Mouse (Mus musculus): ENCODE results near the gene Tph2.

The Tph2 gene

DNA sequence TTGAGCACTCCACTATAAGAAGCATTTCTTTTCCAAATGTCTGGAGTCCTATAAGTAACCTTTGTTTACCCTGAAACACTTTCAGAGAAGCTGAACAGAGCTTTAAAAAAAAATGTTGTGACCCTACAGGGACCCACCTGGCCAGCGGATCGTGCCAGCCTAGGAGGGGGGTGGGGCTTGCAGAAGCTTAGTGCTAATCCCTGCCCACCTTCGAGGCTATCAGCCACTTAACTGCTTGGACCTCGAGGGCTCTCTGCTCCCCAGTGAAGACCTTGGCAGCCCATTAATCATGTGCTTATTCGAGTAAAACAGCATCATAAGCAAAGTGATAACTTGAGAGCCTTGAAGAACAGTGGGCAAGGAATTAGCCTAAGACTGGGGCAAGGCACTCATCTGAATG, 40.3 kb downstream of the Tph2 start:
- ATAC-seq (ENCODE audit: insufficient number of reproducible peaks, low FRiP score, low TSS enrichment): no peak

DNA sequence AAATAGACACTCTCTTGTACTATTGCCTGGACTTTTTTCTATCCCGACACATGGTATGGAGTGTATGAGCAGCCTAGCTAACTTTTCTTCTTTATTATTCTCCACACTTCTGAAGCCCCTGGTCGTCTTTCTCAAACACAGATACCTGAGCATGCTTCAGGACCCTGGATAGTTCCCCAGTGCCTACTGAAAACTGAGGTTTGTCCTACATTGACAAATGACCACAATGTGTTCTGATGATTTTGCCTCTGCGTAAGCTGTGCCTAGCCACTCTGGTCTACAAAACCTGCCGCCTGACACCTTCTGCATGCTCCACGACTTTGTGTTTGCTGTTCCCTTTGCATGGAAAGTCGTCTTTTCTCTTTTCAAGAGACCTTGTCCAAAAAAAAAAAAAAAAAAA, 41.2 kb downstream of the Tph2 start:
- no peak for ATAC-seq (ENCODE audit: insufficient number of reproducible peaks, low FRiP score, low TSS enrichment)

DNA sequence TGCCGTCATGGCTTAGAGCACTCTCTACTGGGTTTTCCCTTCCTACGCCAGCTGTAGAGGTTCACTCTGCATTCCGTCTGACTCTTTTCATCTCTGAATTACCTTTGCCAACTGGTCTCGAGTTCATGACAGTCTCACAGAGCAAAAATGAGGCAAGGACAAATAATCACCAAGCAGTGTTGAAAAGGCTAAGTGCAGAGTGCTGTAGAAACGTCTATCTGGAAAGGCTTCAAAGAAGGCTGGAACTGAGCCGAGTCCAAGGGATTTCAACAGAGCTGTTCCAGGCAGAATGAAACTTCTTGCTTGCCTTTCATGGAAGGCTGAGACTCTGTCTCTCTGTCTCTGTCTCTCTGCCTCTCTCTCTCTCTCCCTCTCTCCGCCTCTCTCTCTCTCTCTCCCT, 47.8 kb downstream of the Tph2 start:
- no peak for ATAC-seq (ENCODE audit: insufficient number of reproducible peaks, low FRiP score, low TSS enrichment)

DNA sequence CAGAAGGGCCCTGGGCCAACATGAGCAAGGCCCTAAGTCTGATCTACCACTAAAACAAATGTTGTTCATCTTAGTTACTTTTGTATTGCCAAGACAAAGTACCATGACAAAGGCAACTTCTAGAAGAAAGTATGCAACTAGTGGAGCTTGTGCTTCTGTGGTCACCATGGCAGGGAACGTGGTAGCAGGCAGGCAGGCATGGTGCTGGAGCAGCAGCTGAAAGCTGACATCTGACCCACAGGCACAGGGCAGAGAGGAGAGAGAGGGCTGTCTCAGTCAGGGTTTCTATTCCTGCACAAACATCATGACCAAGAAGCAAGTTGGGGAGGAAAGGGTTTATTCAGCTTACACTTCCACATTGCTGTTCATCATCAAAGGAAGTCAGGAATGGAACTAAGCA, 56.9 kb downstream of the Tph2 start:
- ATAC-seq (ENCODE audit: insufficient number of reproducible peaks, low FRiP score, low TSS enrichment): no peak

DNA sequence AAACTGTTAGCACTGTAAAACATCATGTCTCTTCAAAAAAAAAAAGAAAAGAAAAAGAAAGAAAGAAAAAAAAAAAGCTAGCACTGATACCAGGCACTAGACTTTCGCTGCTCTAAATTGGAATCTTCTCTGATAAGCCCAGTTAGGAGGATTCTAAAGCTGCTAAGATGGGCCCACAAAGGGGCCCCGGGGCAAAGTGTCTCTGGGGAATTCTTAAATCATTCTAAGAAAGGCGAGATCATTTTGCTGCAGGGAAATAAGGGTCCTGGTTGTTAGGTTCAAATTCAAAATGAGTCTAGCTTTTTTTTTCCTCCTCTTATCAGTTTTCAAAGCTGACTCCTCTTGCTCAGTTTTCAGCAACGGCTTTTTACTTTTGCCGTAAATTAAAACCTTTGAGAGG, 59.3 kb downstream of the Tph2 start:
- no peak for ATAC-seq (ENCODE audit: insufficient number of reproducible peaks, low FRiP score, low TSS enrichment)

DNA sequence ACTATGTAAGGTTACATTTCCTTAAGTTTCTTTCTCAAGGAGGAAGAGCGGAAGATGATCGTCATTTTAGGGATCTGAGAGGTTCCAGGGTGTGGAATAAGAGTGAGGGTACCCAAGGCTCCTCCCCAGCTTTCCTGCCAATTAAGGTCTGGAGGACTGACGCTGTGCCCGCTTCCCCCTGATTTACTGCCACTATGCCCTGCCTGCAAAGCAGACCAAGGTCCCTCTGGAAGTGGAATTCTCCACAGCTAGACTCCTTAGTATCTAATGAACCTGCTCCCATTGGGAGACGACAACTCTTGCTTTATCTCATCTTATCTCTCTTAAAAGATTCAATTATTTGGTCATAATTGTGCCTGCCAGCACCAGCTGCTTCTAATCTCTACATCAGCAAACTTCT, 59.8 kb downstream of the Tph2 start:
- ATAC-seq (ENCODE audit: insufficient number of reproducible peaks, low FRiP score, low TSS enrichment): no peak

DNA sequence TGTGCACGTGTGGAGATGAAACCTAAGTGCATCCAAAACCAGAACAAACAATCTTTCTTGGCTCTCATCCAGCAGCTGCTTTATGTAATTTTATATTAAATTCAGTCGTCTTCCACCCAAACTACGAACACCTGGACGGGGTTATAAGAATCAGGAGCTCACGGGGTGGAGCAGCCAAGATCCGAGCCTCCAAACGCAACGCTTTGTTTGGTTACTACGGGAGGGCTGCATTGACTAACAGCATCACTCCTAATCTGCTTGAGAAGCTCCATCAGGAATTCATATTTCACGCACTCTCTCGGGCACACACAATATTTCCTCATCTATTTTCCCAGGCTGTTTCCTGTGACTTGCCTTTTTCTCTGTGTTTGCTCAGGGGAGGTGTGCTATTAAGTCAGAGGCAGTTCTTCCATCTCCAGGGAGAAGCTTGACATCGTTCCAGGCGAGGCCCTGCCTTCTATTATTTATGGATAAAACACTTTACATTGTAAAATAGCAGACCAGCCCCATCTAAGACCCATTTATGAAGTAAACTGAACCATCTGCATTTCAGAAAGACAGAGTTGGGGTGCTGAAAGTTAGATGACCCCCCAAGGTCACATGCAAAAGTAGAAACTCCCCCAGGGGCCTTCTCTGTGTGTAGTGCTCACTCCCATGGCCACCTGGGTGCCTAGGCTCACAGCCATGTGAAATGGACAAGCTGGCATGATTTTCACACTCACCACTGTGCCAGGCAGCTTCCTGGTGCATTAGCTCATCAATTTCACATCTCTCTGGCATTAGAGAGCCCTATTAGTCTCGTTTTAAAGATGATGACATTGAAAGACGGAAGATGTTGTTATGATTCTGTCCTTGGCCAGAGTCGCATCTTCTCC, 76.9 kb downstream of the Tph2 start:
- no peak for ATAC-seq (ENCODE audit: insufficient number of reproducible peaks, low FRiP score, low TSS enrichment)

DNA sequence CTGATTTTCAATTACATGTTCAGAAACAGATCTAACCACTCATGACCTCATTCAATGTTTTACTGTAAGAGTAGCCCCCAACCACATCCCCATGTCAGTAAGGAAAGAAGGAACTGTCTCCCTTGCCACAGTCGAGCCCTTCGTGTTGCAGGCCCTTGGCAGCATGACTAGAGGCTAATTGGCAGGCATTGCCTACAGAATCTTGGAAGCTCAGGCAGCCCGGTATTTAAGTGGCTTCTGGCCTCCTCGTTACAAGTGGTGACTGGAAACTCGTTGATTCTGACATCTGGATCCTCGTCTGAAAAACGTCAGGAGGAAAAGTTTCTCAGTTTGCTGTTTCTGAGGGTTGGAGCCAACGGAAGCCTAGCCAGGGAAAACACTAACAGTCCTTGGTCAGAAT, 80.6 kb downstream of the Tph2 start:
- no peak for ATAC-seq (ENCODE audit: insufficient number of reproducible peaks, low FRiP score, low TSS enrichment)

DNA sequence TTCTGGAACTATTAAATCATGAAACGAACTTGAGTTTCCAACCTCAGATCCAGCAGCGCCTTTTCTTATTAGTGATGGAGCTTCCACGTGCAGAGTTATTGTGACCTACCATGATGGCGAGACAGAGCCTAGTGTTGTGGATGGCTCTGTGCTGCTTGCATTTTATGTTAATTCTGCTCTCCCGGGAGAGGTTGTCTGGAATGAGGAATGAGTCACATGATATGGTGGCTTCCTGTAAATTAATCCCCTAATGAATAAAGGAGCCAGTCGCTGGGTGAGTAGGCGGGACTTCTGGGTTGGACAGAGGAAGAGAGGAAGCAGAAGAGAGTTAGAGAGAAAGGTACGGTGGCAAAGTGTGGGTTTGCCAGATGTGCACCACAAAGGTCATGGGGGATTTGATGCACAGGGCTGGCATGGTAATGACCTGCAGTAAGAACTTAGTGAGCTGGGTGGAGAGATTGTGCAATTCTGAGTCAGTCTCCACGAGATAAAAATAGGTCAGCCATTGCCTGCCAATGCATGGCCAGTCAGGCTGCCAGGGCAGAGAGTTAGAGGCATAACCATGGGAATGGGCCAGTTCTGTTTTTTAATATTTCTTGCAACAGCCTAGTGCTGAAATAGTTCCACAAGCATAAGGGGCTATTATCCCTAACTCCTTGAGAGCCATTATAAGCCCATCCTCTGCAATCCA, 84.8 kb downstream of the Tph2 start:
- ATAC-seq (ENCODE audit: insufficient number of reproducible peaks, low FRiP score, low TSS enrichment): peak; percentile 82

DNA sequence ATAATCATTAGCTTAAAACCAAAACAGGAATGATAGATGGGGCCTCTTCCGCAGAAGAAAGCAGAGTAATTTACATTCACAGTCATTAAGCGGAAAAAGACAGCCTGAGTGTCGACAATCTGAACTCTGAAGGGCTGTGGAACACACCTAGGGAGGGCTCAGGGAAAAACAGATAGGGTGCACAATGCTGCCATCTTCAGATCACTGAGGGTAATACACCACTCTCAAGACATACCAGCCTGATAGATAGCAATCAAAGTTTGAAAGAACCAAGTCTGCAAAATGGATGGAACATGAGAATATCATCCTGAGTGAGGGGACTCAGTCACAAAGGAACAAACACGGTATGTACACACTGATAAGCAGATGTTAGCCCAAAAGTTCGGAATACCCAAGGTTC, 87.7 kb downstream of the Tph2 start:
- ATAC-seq (ENCODE audit: insufficient number of reproducible peaks, low FRiP score, low TSS enrichment): peak; percentile 80

DNA sequence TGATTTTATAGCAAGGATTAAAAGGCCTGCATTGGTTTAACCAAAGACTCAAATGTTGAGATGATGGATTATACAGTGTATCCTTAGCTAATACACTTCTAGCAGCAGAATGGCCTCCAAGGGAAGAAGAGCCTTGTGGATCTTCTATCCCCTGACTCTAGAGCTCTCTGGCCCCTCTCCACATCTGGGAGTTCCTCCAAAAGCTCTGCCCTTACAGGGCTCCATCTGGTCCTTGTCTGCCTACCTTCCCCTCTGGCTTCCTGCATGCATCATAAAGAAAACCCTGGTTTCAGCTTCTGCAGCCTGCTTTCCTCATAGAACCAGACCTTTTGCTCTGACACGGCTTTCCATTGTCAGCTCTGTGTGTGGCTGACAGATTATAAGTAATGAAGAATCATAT, 88.6 kb downstream of the Tph2 start:
- no peak for ATAC-seq (ENCODE audit: insufficient number of reproducible peaks, low FRiP score, low TSS enrichment)

DNA sequence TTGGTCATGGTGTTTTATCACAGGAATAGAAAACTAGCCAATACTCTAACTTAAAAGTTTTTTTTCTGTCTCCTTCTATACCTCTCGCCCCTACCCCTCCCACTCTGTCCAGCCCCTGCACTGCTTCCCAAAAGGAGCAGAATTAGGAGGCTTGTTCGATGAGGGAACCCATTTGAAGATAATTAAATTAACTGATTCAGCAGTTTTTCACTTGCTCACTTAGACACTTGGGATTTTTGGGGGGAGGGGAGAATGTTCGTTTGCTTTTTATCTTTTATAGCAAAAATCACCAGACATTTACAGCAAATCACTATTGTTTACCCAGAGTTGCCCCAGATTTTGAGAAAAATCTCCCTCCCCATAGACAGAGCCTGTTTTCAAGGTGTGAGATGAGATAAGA, 106.6 kb downstream of the Tph2 start:
- no peak for ATAC-seq (ENCODE audit: insufficient number of reproducible peaks, low FRiP score, low TSS enrichment)

DNA sequence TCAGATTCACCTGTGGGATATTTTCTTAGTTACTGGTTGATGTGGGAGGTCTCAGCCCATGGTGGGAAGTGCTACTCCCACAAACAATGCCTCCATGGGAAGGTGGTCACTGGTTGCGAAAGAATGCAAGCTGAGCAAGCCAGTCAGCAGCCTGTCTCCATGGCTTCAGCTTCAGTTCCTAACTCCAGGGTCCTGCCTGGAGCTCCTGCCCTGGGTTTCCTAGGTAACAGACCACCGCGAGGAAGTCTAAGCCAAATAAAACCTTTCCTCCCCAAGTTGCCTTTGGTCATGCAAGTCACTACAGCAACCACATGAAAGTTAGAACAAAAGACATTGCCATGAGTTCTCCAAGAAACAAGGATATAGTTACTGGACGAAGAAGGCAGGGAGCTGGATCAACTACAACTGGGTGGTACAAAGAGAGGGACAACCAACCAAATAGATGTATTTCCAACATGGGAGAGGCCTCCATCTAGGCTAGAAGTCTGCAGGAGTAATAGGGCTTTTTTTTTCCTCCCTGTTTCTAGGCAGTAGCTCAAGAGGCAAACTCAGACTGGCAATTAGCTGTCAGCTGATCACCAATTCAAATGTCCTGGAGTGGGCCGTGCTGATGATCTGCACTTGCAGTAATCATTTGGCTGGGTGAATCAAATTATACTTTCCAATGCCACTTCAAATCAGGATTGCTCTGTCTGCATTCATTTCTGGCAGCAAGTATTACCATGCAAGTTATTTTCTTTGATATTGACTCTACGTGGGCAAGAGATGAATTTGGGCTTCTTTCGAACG, 115.5 kb downstream of the Tph2 start:
- no peak for ATAC-seq (ENCODE audit: insufficient number of reproducible peaks, low FRiP score, low TSS enrichment)

DNA sequence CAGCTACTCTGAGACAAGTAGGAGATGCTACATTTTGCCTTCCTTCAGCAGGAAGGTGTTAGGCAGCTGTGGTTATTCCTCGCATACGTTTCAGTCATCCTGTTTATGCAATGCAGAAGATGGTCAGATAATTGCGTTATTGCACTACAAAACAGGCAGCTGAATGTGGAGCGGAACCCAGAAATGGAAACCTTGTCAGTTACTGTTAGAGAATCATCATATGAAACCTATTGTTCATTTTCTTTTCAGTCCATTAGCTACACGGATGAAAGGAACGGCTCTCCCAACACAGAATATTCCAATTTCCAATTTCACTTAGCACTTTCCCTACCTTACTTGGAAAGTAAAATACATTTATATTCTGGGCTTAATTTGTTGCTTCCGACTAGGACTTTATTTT, 120.9 kb downstream of the Tph2 start:
- ATAC-seq (ENCODE audit: insufficient number of reproducible peaks, low FRiP score, low TSS enrichment): no peak

DNA sequence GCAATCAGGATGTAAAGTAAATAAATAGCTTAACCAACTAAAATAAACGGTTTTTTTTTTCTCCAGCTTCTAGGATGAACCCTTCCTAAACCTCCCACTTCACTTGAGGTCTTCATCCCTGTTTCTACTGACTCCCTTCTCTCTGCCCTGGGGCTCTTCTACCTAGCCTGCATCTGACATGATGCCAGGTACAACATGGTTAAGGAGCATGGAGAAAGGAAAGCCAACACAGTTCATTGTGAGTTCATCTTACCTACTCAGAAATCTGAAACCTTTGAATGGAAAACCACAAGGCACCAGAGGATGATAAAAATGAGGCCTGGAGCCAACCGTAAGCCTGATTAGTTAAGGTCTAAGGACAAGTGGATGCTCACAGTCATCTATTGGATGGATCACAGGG, 123.3 kb downstream of the Tph2 start:
- ATAC-seq (ENCODE audit: insufficient number of reproducible peaks, low FRiP score, low TSS enrichment): no peak

DNA sequence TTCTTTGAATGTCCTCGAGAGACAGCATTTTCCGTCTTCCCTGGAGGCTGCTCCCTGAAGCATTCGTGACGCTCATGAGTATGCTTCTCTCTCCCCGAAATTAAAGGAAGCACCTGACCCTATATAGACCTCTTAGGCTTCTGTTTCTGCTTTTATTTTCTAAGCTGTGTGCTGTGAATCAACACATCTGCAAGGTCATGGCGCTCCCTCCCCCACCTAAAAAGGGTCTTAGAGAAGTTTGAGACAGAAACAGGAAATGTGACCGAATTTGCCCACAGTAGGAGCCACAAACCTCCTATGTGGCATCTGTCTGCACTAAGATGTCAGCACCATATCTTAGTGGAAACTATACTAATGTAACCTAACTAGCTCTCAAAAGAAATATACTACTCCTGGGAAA, 124.1 kb downstream of the Tph2 start:
- ATAC-seq (ENCODE audit: insufficient number of reproducible peaks, low FRiP score, low TSS enrichment): no peak

DNA sequence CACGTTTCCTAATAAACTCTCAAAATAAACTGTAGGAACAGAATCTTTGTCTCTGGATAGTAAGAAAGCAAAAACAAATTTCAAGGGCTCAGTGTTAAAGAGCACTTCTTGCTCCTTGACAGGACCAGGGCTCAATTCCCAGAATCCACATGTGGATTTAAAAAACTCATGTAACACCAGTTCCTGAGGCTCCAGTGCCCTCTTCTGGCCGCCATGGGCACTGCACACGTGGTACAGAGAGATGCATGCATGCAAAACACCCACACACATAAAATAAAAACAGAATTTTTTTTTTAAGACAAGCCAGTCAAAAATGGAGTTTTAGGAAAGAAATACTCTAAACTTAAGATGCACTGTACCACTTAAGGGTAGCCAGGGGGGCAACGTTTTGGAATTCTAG, 133.2 kb downstream of the Tph2 start:
- ATAC-seq (ENCODE audit: insufficient number of reproducible peaks, low FRiP score, low TSS enrichment): no peak

DNA sequence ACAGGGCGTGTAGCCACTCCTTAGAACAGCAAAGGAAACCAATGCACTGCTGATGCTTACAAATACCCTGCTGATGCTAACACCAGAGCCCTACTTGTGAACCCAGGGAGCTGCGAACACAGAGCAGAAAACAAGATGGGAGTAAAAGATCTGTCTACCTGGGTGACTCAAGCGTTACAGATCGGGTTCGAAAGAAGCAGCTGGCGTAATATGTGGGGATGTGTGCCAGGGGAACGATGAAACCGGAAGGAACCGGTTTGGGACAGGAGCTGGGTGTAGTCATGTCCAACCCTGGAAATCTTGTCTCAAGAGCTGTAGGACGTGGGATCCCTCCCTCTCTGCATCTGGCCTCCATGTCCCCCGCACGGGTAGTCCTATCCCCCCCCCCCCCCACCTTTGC, 134.1 kb downstream of the Tph2 start:
- ATAC-seq (ENCODE audit: insufficient number of reproducible peaks, low FRiP score, low TSS enrichment): peak; percentile 67

DNA sequence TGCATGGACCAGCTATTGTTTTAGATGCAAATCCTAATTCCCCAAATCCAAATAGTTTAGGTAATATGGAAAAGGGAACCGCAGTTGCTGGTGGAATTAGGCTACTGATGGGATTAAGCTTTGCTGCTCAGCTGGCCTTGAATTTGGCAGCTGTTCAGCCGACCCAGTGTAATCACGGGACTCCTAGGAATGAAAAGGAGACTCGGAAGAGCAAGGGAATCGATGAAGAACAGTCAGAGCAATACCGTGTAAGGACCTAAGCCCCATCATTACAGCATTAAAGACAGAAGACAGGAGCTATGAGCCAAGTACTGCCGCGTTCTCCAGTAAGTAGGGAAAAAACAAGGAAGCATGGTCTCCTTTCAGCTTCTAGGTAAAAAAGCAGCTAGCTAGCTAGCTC, 134.6 kb downstream of the Tph2 start:
- ATAC-seq (ENCODE audit: insufficient number of reproducible peaks, low FRiP score, low TSS enrichment): peak; percentile 58

DNA sequence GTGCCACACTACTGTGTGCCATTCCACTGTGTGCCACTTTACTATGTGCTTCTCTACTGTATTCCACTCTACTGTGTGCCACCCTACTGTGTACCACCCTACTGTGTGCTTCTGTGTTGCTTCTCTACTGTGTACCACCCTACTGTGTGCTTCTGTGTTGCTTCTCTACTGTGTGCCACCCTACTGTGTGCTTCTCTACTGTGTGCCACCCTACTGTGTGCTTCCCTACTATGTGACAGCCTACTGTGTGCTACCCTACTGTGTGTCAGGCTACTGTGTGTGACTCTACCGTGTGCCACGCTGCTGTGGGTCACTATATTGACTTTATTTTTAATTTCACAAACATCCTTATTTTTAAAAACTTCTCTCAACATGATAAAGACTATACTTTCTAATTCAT, 136.3 kb downstream of the Tph2 start:
- no peak for ATAC-seq (ENCODE audit: insufficient number of reproducible peaks, low FRiP score, low TSS enrichment)

DNA sequence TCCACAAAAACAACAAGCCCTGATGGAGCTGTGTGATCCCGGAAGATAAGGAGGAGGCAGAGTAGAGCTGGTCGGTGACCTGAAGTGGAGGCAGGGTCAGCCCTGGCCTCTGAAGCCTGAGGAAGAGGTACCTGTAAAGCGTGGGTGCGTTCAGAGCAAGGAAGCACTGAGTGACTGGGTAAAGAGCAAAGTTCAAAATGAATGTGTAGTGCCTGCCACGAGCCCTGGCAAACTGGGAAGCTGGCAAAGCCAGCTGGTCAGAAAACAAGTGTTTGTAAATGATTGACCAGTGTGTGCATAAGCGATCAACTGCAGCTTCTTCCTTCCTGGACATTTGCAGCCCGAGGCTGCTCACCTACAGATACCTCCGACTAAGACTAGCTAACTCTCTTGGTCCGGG, 149.1 kb downstream of the Tph2 start:
- no peak for ATAC-seq (ENCODE audit: insufficient number of reproducible peaks, low FRiP score, low TSS enrichment)

Measured in cerebellum, adult (tissue).